Mouse (Mus musculus) adrenal gland, adult 10 weeks (tissue): ENCODE measurements around the gene Gpr26. TPM values are rescaled to one million over a fixed set of nuclear protein-coding genes. Genes with fewer than 3 reads are reported as not detected.

Experiments
- polyA plus RNA-seq: library from polyadenylated mRNA; stranded (reverse); fragments of 350-450 nt; fragmentation: Illumina TruSeq; extraction: RNeasy Lipid Tissue Mini Kit (QIAGEN cat#74804); gene quantifications from one replicate; pipeline ENCODE4 v1.2.3, GENCODE M21; 2014; ENCODE audit warnings: low read depth, low replicate concordance

Gpr26 gene
- not detected for polyA plus RNA-seq

GRCm38 (mm10) chr7:131966023-131966915 lies at the start of gene Gpr26:
TSS of gene Gpr26 (plus strand) at chr7:131966460.

Other genes starting within 250 kb of the Gpr26 start
- gene Cpxm2, start 188.3 kb downstream of the Gpr26 start, polyA plus RNA-seq: 9.5 TPM